Mouse (Mus musculus) Patski (cell line): Measurements from ENCODE around the gene Zfp78. TPM values are rescaled to one million over a fixed set of nuclear protein-coding genes. Genes with fewer than 3 reads are reported as not detected.

Experiments
- ATAC-seq: fragments of 100-300 bp; one replicate; pipeline ENCODE4 v1.8.0; 2021
- CTCF ChIA-PET: fragments of 350-600 bp; sonication (Branson Sonifier 250); formaldehyde crosslinking; loops from one replicate; lab custom pipeline; 2022; ENCODE audit warnings: inconsistent platforms; lab: Charles Lee
- POLR2A ChIA-PET: fragments of 350-600 bp; sonication (Branson Sonifier 250); formaldehyde crosslinking; loops from one replicate; lab custom pipeline; 2022; ENCODE audit warnings: antibody characterized with exemption, inconsistent platforms; lab: Charles Lee
- DNase-seq: peaks from one replicate; pipeline ENCODE4 v3.0.0-alpha.2; 2011; ENCODE audit warnings: low read depth, low spot score
- H3K27me3 ChIP-seq: fragments of 371-371 bp; one replicate; pipeline ENCODE4 v1.5.1; 2021
- CTCF ChIP-seq: fragments of 100-300 bp; IDR thresholded peaks from one replicate; pipeline ENCODE4 v1.5.1; 2021
- in situ Hi-C: fragments of 300-500 bp; cut with MboI; formaldehyde crosslinking; loops from 3 replicates; pipeline ENCODE4 v1.11.1; 2018; ENCODE audit warnings: low pct_unique_long_range_greater_than_20kb, mixed read lengths
- polyA plus RNA-seq: library from polyadenylated mRNA; unstranded; gene quantifications from one replicate; pipeline ENCODE4 v1.2.3, GENCODE M21; 2021

The Zfp78 gene
- polyA plus RNA-seq, 1 experiment from 2014 or later: 3.4 TPM

DNA sequence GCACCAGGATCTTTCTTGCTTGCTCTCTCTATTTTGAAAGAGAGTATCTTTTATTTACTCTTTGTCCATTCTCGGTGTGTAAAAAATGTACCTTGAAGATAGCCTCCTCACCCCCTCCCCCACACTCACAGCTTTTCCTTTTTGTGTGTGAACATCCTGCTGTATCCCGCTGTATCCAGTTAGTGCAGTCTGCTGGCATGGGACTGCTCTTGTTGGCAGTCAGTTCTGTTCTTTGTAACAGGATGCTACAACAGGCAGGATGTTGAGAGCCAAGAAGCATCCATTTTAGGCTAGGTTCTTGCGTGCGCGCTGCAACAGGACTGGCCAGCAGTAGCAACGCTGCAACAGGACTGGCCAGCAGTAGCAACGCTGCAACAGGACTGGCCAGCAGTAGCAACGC, 23.9 kb downstream of the Zfp78 start:
- no peak for DNase-seq
- ATAC-seq: no peak
- no peaks in the 10 kb centered on the region for H3K27me3 ChIP-seq
- in situ Hi-C loops: no loop called here
- TF ChIP-seq CTCF: no peak
- ChIA-PET POLR2A (no interaction called here), CTCF (no interaction called here)

DNA sequence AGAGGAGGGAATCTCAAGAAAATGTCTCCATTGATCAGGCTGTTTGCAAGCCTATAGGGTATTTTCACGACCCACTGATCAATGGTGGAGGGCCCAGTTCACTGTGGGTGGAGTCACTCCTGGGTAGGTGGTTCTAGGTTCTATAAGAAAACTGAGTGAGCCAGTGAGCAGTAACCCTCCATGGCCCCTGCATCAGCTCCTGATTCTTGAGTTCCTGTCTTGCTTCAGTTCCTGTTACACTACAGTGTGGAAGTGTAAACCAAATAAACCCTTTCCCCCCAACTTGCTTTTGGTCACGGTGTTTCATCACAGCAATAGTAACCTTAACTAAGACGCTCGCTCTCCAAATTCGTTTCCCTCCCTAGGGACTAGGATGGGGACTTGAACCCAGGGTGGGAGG, 25.9 kb downstream of the Zfp78 start:
- ChIA-PET CTCF (no interaction called here), POLR2A (no interaction called here)
- no peak for TF ChIP-seq CTCF
- DNase-seq (no peak), ATAC-seq (no peak)
- no peaks in the 10 kb centered on the region for H3K27me3 ChIP-seq
- in situ Hi-C loops: no loop called here

- CTCF ChIA-PET: no interaction called here
- H3K27me3 ChIP-seq: no peaks in the 10 kb centered on the region
- in situ Hi-C loops: no loop called here
- peak; percentile 35 for TF ChIP-seq CTCF
- DNase-seq (no peak), ATAC-seq (no peak)
- POLR2A ChIA-PET: no interaction called here
Measured at GRCm38 (mm10) chr7:6389449-6389848, 26.4 kb downstream of the Zfp78 start.

DNA sequence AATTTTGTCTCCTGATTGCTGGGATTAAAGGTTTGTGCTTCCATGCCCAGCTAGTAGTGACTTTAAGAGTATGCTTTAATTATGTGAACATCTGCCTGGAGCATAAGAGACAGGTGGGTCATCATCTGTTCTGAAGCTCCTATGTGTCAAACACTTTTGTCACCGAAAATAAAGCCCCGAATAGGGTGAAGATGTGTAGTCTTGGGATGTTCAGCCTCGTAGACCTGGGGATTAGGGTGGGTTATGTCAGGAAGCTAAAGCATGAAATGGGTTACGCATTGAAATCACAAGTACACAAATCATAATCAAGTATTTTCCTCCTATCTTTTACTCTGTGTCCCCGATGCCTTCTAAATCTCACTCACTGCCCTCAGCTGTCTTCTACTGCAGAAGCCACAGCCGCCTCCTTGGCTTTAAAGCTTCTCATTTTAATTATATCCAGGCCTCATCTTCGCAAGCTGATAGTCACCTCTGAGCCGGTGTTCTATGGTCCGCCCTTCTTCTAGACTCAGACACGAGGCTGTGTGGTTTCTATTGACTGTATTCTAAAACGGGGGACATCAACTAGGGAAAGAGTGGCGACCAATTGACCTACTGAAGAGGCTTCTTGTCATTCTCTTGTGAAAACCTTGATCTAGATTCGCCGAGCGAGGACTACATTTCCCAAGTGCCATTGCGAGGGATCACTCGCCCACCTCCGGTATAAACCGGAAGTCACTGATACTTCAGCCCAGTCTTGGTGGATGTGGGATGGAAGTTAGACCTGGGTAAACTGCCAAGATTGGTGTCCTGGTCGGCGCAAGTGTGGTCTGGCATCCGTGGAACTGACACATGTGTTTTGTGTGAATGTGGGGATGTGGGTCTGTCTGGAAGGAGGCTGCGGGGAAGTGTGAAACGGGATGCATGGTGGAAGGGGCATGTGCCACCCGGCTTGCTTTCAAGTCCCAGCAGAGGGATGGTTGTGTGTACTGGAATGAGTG, 35.2 kb downstream of the Zfp78 start, which contains the start of gene Smim17:
Smim17 (plus strand) TSS at position 720 of the 980 bp plus-strand sequence.
- DNase-seq: no peak
- ChIA-PET POLR2A (no interaction called here), CTCF (no interaction called here)
- TF ChIP-seq CTCF: no peak
- in situ Hi-C loops: no loop called here
- no peaks in the 10 kb centered on the region for H3K27me3 ChIP-seq
- peak; percentile 96 for ATAC-seq

DNA sequence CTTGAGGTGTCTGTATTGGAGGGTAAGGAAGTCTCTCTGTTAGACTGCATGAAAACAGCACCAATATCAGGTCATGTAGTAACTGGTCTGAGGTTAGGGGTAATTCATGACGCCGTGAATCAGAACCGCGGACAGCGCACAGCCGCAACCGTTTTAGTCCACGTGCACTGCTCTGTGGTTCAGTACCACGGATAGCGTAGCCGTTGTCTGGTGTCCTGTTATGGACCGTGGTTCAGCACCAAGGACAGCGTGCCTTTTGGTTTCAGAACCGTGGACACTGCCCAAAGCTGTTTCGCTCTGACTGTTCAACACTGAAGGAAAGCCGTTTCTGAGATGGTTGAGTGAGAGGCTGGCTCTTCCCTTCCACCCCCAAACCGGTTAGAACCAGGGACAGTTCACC, 47.0 kb downstream of the Zfp78 start, which contains the start of gene Gm20715:
Gm20715 (plus strand) TSS at position 235 of the 400 bp plus-strand sequence.
- in situ Hi-C loops: no loop called here
- ATAC-seq (peak; percentile 96), DNase-seq (peak; percentile 85)
- ChIA-PET POLR2A (interaction anchor here (0.6 kb wide), 1 partner anchor 49 kb away, joined by 3 read pairs; no protein-coding TSS in a partner anchor), CTCF (no interaction called here)
- TF ChIP-seq CTCF: no peak
- H3K27me3 ChIP-seq: no peaks in the 10 kb centered on the region

GRCm38 (mm10) chr7:6414626-6415441, 51.8 kb downstream of the Zfp78 start:
- ChIA-PET POLR2A (no interaction called here), CTCF (no interaction called here)
- ATAC-seq: no peak
- no peak for TF ChIP-seq CTCF
- in situ Hi-C loops: no loop called here
- DNase-seq: no peak
- peaks cover 13% of the 10 kb centered on the region for H3K27me3 ChIP-seq

DNA sequence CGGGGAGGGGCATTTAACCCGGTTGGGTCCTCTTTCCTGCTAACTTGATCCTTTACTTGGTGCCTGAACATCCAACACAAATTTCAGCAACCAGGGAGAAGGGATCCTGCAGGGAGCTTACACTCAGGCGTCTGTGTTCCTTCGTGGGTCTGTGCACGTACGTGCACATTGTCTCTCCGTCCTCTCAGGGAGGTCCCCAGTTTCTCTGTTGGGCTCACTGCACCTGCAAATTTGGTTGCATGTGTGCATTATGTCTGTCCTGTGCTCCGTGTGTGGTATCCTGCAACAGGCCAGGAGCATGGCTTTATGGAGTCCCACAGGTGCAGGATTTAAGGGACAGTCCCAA, 52.3 kb downstream of the Zfp78 start:
- ChIA-PET CTCF (no interaction called here), POLR2A (no interaction called here)
- ATAC-seq (no peak), DNase-seq (no peak)
- in situ Hi-C loops: no loop called here
- no peak for TF ChIP-seq CTCF
- H3K27me3 ChIP-seq: peaks cover 13% of the 10 kb centered on the region

DNA sequence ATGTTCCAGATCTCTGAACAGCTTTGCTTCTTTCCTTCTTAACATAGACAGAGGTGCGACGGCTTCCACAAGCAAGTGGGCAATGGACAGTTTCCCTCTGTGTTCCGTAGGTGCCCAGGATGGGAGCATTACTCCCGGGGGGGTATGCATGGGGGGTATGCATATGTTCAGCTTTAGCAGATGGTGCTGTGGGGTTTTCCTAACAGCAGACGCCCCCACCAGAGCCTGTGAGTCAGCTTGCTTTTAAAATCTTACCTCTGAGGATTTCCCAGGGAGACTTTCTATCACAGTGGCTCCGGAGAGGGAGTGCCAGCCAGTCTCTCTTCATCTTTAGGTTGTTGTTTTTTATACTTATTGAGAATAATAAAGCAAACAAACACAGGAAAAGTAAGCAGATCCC, 56.8 kb downstream of the Zfp78 start:
- CTCF ChIA-PET: no interaction called here
- TF ChIP-seq CTCF: no peak
- H3K27me3 ChIP-seq: peaks cover 13% of the 10 kb centered on the region
- no peak for DNase-seq
- POLR2A ChIA-PET: no interaction called here
- no peak for ATAC-seq
- in situ Hi-C loops: no loop called here

DNA sequence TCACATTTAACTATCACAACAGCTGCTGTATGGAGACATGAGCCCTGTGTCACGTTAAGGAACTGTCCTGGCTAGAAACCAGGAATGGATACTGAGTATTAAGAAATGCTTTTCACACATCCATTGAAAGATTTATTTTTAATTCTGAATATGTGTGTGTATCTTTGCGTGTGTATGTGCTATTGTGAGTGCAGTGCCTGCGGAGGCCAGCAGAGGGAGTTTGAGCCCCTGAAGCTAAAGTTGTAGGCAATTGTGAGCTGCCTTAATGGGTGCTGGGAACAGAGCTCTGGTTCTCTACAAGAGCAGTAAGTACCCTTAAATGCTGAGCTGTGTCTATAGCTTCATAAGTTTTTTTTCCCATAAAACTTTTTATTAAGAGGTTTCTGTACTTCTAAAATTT, 66.3 kb downstream of the Zfp78 start:
- POLR2A ChIA-PET: no interaction called here
- peaks cover 17% of the 10 kb centered on the region for H3K27me3 ChIP-seq

DNA sequence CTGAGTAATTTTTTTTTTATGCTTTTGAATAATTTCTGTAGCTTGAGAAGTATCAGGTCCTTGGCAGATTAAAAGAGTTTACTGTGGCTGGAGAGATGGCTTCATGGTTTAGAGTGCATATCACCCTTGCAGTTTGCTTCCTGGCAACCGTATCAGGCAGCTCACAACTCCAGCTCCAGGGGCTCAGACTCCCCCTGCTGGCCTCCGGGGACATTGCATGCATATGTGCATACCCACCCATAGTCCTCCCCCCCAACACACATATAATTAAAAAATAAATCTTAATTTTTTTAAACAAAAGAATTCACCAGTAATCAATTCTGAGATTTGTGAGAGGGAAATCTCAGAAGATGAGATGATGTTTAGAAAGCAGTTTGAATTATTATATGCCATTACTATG, 67.3 kb downstream of the Zfp78 start:
- DNase-seq: no peak
- H3K27me3 ChIP-seq: peaks cover 17% of the 10 kb centered on the region
- CTCF ChIA-PET: no interaction called here
- POLR2A ChIA-PET: no interaction called here
- TF ChIP-seq CTCF: peak; percentile 61
- in situ Hi-C loops: loop anchor here (5.0 to 10.0 kb wide), 2 partner anchors 73 to 254 kb away; no protein-coding TSS in a partner anchor
- ATAC-seq: no peak

More for the DNA sequence above, 66.3 kb downstream of the Zfp78 start:
- no peak for ATAC-seq
- no peak for DNase-seq
- in situ Hi-C loops: no loop called here
- peak; percentile 49 for TF ChIP-seq CTCF
- CTCF ChIA-PET: no interaction called here

Other genes with a start within 250 kb of the Zfp78 start
- 31.1 TPM for gene Zfp787, start 207.3 kb upstream of the Zfp78 start, polyA plus RNA-seq
- gene Zfp444, start 191.1 kb upstream of the Zfp78 start, polyA plus RNA-seq: 30.6 TPM
- gene Galp, start 166.2 kb upstream of the Zfp78 start, polyA plus RNA-seq: not detected
- gene Zscan5b, start 141.0 kb upstream of the Zfp78 start, polyA plus RNA-seq: not detected
- gene Epp13, start 110.6 kb upstream of the Zfp78 start, polyA plus RNA-seq: not detected
- gene Zfp667, start 76.7 kb upstream of the Zfp78 start, polyA plus RNA-seq: 3.6 TPM
- not detected for gene Zfp583, start 32.0 kb upstream of the Zfp78 start, polyA plus RNA-seq
- 0.99 TPM for gene Gm3854, start 19.5 kb upstream of the Zfp78 start, polyA plus RNA-seq
- gene Zfp28, start 20.0 kb downstream of the Zfp78 start, polyA plus RNA-seq: 7.6 TPM
- 0.36 TPM for gene Smim17, start 35.4 kb downstream of the Zfp78 start, polyA plus RNA-seq
- not detected for gene Gm20715, start 47.0 kb downstream of the Zfp78 start, polyA plus RNA-seq
- gene Olfr1344, start 75.4 kb downstream of the Zfp78 start, polyA plus RNA-seq: not detected
- gene Olfr1336, start 92.9 kb downstream of the Zfp78 start, polyA plus RNA-seq: 0.01 TPM
- not detected for gene Olfr1346, start 103.8 kb downstream of the Zfp78 start, polyA plus RNA-seq
- gene Olfr5, start 123.7 kb downstream of the Zfp78 start, polyA plus RNA-seq: not detected
- gene Olfr1347, start 136.5 kb downstream of the Zfp78 start, polyA plus RNA-seq: not detected
- gene Olfr1348, start 145.5 kb downstream of the Zfp78 start, polyA plus RNA-seq: not detected
- gene Olfr1349, start 159.7 kb downstream of the Zfp78 start, polyA plus RNA-seq: not detected
- not detected for gene Olfr1350, start 201.6 kb downstream of the Zfp78 start, polyA plus RNA-seq